Mouse (Mus musculus) forebrain, embryonic 14.5 days (tissue): ENCODE data around the gene Camkmt. TPM values are rescaled to one million over a fixed set of nuclear protein-coding genes. Genes with fewer than 3 reads are reported as not detected.

Experiments used
- ATAC-seq: fragments of 200-750 bp; cut with Nextera tagmentation; 2 replicates; pipeline ENCODE4 v1.8.0; 2017; ENCODE audit warnings: mild to moderate bottlenecking, moderate library complexity
- DNase-seq: peaks from one replicate; pipeline ENCODE4 v3.0.0-alpha.2; 2015; ENCODE audit warnings: low spot score
- H3K27ac ChIP-seq: fragments of 300-500 bp; sonication (generic); 2 replicates; pipeline ENCODE4 v1.5.1; 2014; ENCODE audit warnings: low read depth, mild to moderate bottlenecking, control low read depth, low read length, moderate library complexity
- H3K27me3 ChIP-seq: fragments of 300-500 bp; sonication (generic); replicated peaks from 2 replicates; pipeline ENCODE4 v1.6.1; 2014; ENCODE audit warnings: low read length, control low read depth, mixed read lengths; ENCODE audit not compliant: control insufficient read depth, insufficient read depth
- H3K36me3 ChIP-seq: fragments of 300-500 bp; sonication (generic); 2 replicates; pipeline ENCODE4 v1.6.1; 2014; ENCODE audit warnings: low read length, control low read depth; ENCODE audit not compliant: control insufficient read depth, insufficient read depth
- H3K4me1 ChIP-seq: fragments of 300-500 bp; sonication (generic); 2 replicates; pipeline ENCODE4 v1.6.1; 2014; ENCODE audit warnings: antibody characterized with exemption, low read length, control low read depth; ENCODE audit not compliant: control insufficient read depth, insufficient read depth
- H3K4me2 ChIP-seq: fragments of 300-500 bp; sonication (generic); 2 replicates; pipeline ENCODE4 v1.6.1; 2014; ENCODE audit warnings: mild to moderate bottlenecking, control low read depth, low read length
- H3K4me3 ChIP-seq: fragments of 300-500 bp; sonication (generic); 2 replicates; pipeline ENCODE4 v1.5.1; 2014; ENCODE audit warnings: low read depth, low read length, control low read depth
- H3K9ac ChIP-seq: fragments of 300-500 bp; sonication (generic); 2 replicates; pipeline ENCODE4 v1.6.1; 2014; ENCODE audit warnings: mild to moderate bottlenecking, low read length, control low read depth, moderate library complexity
- H3K9me3 ChIP-seq: fragments of 300-500 bp; sonication (generic); replicated peaks from 2 replicates; pipeline ENCODE4 v1.6.1; 2016; ENCODE audit warnings: low read length, control low read depth, mixed read lengths; ENCODE audit not compliant: control insufficient read depth
- WGBS: fragments of 180-500 bp; shearing (Covaris S2); extraction: QIAGEN DNeasy Blood & Tissue Kit; methylation state at CpG from one replicate; pipeline ENCODE4 v1.1.7; 2014; 5-methylcytosine and 5-hydroxymethylcytosine counted together
- polyA plus RNA-seq: library from polyadenylated mRNA; unstranded; fragments of >200 nt; fragmentation: Nextera tagmentation; extraction: Ambion mirVana; gene quantifications from 2 replicates; pipeline ENCODE4 v1.2.1, GENCODE M21; 2014

Gene Camkmt
- polyA plus RNA-seq, 1 experiment from 2014 or later = 15.9 TPM

GRCm38 (mm10) chr17:85489488-85489980 is 399.2 kb downstream of the Camkmt start:
- ATAC-seq (no peak), DNase-seq (no peak)
- Histone ChIP-seq H3K36me3 (no peaks in the 10 kb centered on the region), H3K9ac (no peak overlapping the region), H3K4me1 (peaks cover 17% of the 10 kb centered on the region; the same call in 1 of the 2 replicates), H3K27ac (no peak overlapping the region), H3K9me3 (no peaks in the 10 kb centered on the region), H3K27me3 (peaks cover 38% of the 10 kb centered on the region), H3K4me3 (no peak overlapping the region), H3K4me2 (no peak overlapping the region)
- WGBS = 5% methylated on average over 10 of the region's 10 CpGs

- H3K36me3 ChIP-seq = no peaks in the 10 kb centered on the region
- DNase-seq (no peak), ATAC-seq (no peak)
- no peak overlapping the region for H3K27ac ChIP-seq
- peaks cover 12% of the 10 kb centered on the region; the same call in 1 of the 2 replicates for H3K9me3 ChIP-seq
- peaks cover 38% of the 10 kb centered on the region for H3K27me3 ChIP-seq
- WGBS = 70% methylated on average over 3 of the region's 3 CpGs
- H3K9ac ChIP-seq = no peak overlapping the region
- no peak overlapping the region for H3K4me3 ChIP-seq
- H3K4me1 ChIP-seq = peaks cover 7% of the 10 kb centered on the region; the same call in 1 of the 2 replicates
- H3K4me2 ChIP-seq = no peak overlapping the region
Measured at GRCm38 (mm10) chr17:85491491-85491890, 401.1 kb downstream of the Camkmt start.

GRCm38 (mm10) chr17:85493521-85493920 is 403.2 kb downstream of the Camkmt start:
- Histone ChIP-seq H3K27ac (no peak overlapping the region), H3K4me1 (peaks cover 5% of the 10 kb centered on the region; the same call in 1 of the 2 replicates), H3K9me3 (peaks cover 12% of the 10 kb centered on the region; the same call in 1 of the 2 replicates), H3K27me3 (peaks cover 28% of the 10 kb centered on the region), H3K4me3 (no peak overlapping the region), H3K36me3 (no peaks in the 10 kb centered on the region), H3K4me2 (no peak overlapping the region), H3K9ac (no peak overlapping the region)
- no peak for DNase-seq
- ATAC-seq = no peak
- 76% methylated on average over 4 of the region's 4 CpGs for WGBS

GRCm38 (mm10) chr17:85495012-85495754 is 404.8 kb downstream of the Camkmt start:
- 92% methylated on average over 3 of the region's 3 CpGs for WGBS
- Histone ChIP-seq H3K36me3 (no peaks in the 10 kb centered on the region), H3K27me3 (peaks cover 13% of the 10 kb centered on the region), H3K4me1 (no peaks in the 10 kb centered on the region), H3K9me3 (peaks cover 12% of the 10 kb centered on the region; the same call in 1 of the 2 replicates), H3K27ac (no peak overlapping the region), H3K9ac (no peak overlapping the region), H3K4me2 (no peak overlapping the region), H3K4me3 (no peak overlapping the region)
- no peak for DNase-seq
- no peak for ATAC-seq

GRCm38 (mm10) chr17:85495871-85496270 is 405.5 kb downstream of the Camkmt start:
- ATAC-seq = no peak
- peaks cover 6% of the 10 kb centered on the region; the same call in 1 of the 2 replicates for H3K27me3 ChIP-seq
- H3K36me3 ChIP-seq = no peaks in the 10 kb centered on the region
- H3K4me3 ChIP-seq = no peak overlapping the region
- H3K4me1 ChIP-seq = no peaks in the 10 kb centered on the region
- 90% methylated on average over 6 of the region's 6 CpGs for WGBS
- no peak overlapping the region for H3K4me2 ChIP-seq
- no peak overlapping the region for H3K27ac ChIP-seq
- H3K9me3 ChIP-seq = peaks cover 12% of the 10 kb centered on the region; the same call in 1 of the 2 replicates
- no peak for DNase-seq
- H3K9ac ChIP-seq = no peak overlapping the region

- H3K9me3 ChIP-seq = no peaks in the 10 kb centered on the region
- H3K36me3 ChIP-seq = no peaks in the 10 kb centered on the region
- no peaks in the 10 kb centered on the region for H3K4me1 ChIP-seq
- DNase-seq = no peak
- ATAC-seq = no peak
- no peak overlapping the region for H3K27ac ChIP-seq
- no peak overlapping the region for H3K4me3 ChIP-seq
- no peaks in the 10 kb centered on the region for H3K27me3 ChIP-seq
- no peak overlapping the region for H3K4me2 ChIP-seq
- H3K9ac ChIP-seq = no peak overlapping the region
Measured at GRCm38 (mm10) chr17:85504888-85505287, 414.5 kb downstream of the Camkmt start.

GRCm38 (mm10) chr17:85506206-85507088 is 416.1 kb downstream of the Camkmt start:
- Histone ChIP-seq H3K9ac (no peak overlapping the region), H3K36me3 (no peaks in the 10 kb centered on the region), H3K4me3 (no peak overlapping the region), H3K9me3 (no peaks in the 10 kb centered on the region), H3K4me2 (no peak overlapping the region), H3K27me3 (no peaks in the 10 kb centered on the region), H3K4me1 (no peaks in the 10 kb centered on the region), H3K27ac (no peak overlapping the region)
- 53% methylated on average over 15 of the region's 15 CpGs for WGBS
- ATAC-seq (no peak), DNase-seq (peak; percentile 27)

- Histone ChIP-seq H3K27ac (no peak overlapping the region), H3K4me2 (no peak overlapping the region), H3K4me1 (no peaks in the 10 kb centered on the region), H3K9ac (no peak overlapping the region), H3K4me3 (no peak overlapping the region), H3K36me3 (no peaks in the 10 kb centered on the region), H3K27me3 (no peaks in the 10 kb centered on the region), H3K9me3 (no peaks in the 10 kb centered on the region)
- DNase-seq (no peak), ATAC-seq (no peak)
- WGBS = 88% methylated on average over 4 of the region's 4 CpGs
Measured at GRCm38 (mm10) chr17:85507089-85507460, 416.7 kb downstream of the Camkmt start.
